Mouse (Mus musculus): ENCODE data around the gene Aass.
"Not testable (repeated sequence)": the region's sequence is repeated elsewhere in the genome, so short reads cannot be mapped to it uniquely, and the experiment has no call there.

Aass gene

GRCm38 (mm10) chr6:23132573-23133181 is at the start of gene Aass:
Gene Aass, minus strand, starts transcription at chr6:23132986.
- peak; percentile 17 for DNase-seq (ENCODE audit: low read depth, low spot score)

- DNase-seq (ENCODE audit: low read depth, low spot score), result peak; percentile 47
These were observed 47.3 kb upstream of the Aass start for GRCm38 (mm10) chr6:23180096-23180495.

- DNase-seq (ENCODE audit: low read depth, low spot score), result not testable (repeated sequence)
These were observed 31.0 kb upstream of the Aass start for GRCm38 (mm10) chr6:23163824-23164223.

- not testable (repeated sequence) for DNase-seq (ENCODE audit: low read depth, low spot score)
These were observed 23.6 kb upstream of the Aass start for GRCm38 (mm10) chr6:23156357-23156756.

- DNase-seq (ENCODE audit: low read depth, low spot score), result no peak
These were observed 20.3 kb upstream of the Aass start for GRCm38 (mm10) chr6:23153112-23153511.

- no peak for DNase-seq (ENCODE audit: low read depth, low spot score)
These were observed 14.4 kb upstream of the Aass start for GRCm38 (mm10) chr6:23147221-23147620.

GRCm38 (mm10) chr6:23143980-23144379 is 11.2 kb upstream of the Aass start:
- no peak for DNase-seq (ENCODE audit: low read depth, low spot score)

- DNase-seq (ENCODE audit: low read depth, low spot score), result no peak
These were observed 1.8 kb downstream of the Aass start for GRCm38 (mm10) chr6:23131015-23131414.

- DNase-seq (ENCODE audit: low read depth, low spot score), result peak; percentile 40
These were observed 3.6 kb downstream of the Aass start for GRCm38 (mm10) chr6:23129201-23129600.

- no peak for DNase-seq (ENCODE audit: low read depth, low spot score)
These were observed 6.1 kb downstream of the Aass start for GRCm38 (mm10) chr6:23126706-23127105.

- no peak for DNase-seq (ENCODE audit: low read depth, low spot score)
These were observed 7.0 kb downstream of the Aass start for GRCm38 (mm10) chr6:23125831-23126230.

GRCm38 (mm10) chr6:23124823-23125222 is 8.0 kb downstream of the Aass start:
- DNase-seq (ENCODE audit: low read depth, low spot score), result no peak

- DNase-seq (ENCODE audit: low read depth, low spot score), result peak; percentile 12
These were observed 9.9 kb downstream of the Aass start for GRCm38 (mm10) chr6:23122934-23123333.

- DNase-seq (ENCODE audit: low read depth, low spot score), result no peak
These were observed 18.0 kb downstream of the Aass start for GRCm38 (mm10) chr6:23114781-23115180.

GRCm38 (mm10) chr6:23107069-23107468 is 25.7 kb downstream of the Aass start:
- no peak for DNase-seq (ENCODE audit: low read depth, low spot score)

GRCm38 (mm10) chr6:23106373-23106772 is 26.4 kb downstream of the Aass start:
- DNase-seq (ENCODE audit: low read depth, low spot score), result peak; percentile 33

- DNase-seq (ENCODE audit: low read depth, low spot score), result not testable (repeated sequence)
These were observed 42.3 kb downstream of the Aass start for GRCm38 (mm10) chr6:23090346-23091055.

- DNase-seq (ENCODE audit: low read depth, low spot score), result not testable (repeated sequence)
These were observed 43.5 kb downstream of the Aass start for GRCm38 (mm10) chr6:23089292-23089691.

- no peak for DNase-seq (ENCODE audit: low read depth, low spot score)
These were observed 48.0 kb downstream of the Aass start for GRCm38 (mm10) chr6:23084587-23085421.

- DNase-seq (ENCODE audit: low read depth, low spot score), result no peak
These were observed 52.6 kb downstream of the Aass start for GRCm38 (mm10) chr6:23079991-23080680.

GRCm38 (mm10) chr6:23078273-23078672 is 54.5 kb downstream of the Aass start:
- DNase-seq (ENCODE audit: low read depth, low spot score), result no peak

- no peak for DNase-seq (ENCODE audit: low read depth, low spot score)
These were observed 56.7 kb downstream of the Aass start for GRCm38 (mm10) chr6:23076060-23076459.

Measured in brain, adult 2 months (tissue).